Mouse (Mus musculus) heart, postnatal 0 days (tissue): ENCODE measurements around the gene Lipa.

Source experiments
- CTCF ChIP-seq: IDR thresholded peaks from 2 replicates; pipeline ENCODE4 v1.5.1; 2016; ENCODE audit warnings: antibody characterized with exemption, control low read depth, low read depth
- EP300 ChIP-seq: IDR thresholded peaks from 2 replicates; pipeline ENCODE4 v1.6.1; 2016; ENCODE audit warnings: antibody characterized with exemption, low read depth

DNA sequence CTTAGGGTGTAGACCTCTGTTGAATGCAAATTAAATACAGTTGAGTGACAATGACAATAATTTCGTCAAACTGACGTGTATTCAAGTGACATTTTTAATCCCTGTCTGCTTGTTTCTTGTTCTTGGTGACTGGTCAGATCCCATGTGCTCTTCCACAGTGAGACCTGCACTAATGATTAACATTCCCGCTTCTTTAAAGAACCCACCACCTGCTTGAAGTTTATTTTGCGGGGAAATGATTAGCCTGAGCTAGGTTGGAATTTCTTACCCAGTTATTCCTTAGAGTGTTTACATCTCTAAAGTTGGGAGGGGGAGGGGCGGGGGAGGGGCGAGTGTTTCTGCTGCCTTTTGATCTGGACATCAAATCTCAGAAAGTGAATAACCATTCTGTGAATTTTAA lies 59.1 kb downstream of the Lipa start:
- TF ChIP-seq EP300: no peak
- TF ChIP-seq CTCF: no peak
